Mouse (Mus musculus): Measurements from ENCODE around the gene Ncl. TPM values are rescaled to one million over a fixed set of nuclear protein-coding genes. Genes with fewer than 3 reads are reported as not detected.

Ncl gene
- total RNA-seq, 2 experiments from 2014 or later: 131 to 133 TPM

GRCm38 (mm10) chr1:86391425-86391824, 32.2 kb upstream of the Ncl start:
- intact Hi-C loops (cut with DNase I): no loop called here
- no peak overlapping the region for H3K27ac ChIP-seq
- DNase-seq (ENCODE audit: extremely low spot score in 1 of 2, low spot score in 2 of 2): no peak
- H3K4me3 ChIP-seq: no peak overlapping the region
- no peak for TF ChIP-seq CTCF (IDR thresholded peaks at IDR 0.05)

GRCm38 (mm10) chr1:86389230-86389629, 30.0 kb upstream of the Ncl start:
- intact Hi-C loops (cut with DNase I): loop anchor here (2.0 kb wide), 1 partner anchor 42 kb away; no protein-coding TSS in a partner anchor
- no peak overlapping the region for H3K4me3 ChIP-seq
- H3K27ac ChIP-seq: no peak overlapping the region
- peak; percentile 93 for TF ChIP-seq CTCF (IDR thresholded peaks at IDR 0.05)
- DNase-seq (ENCODE audit: extremely low spot score in 1 of 2, low spot score in 2 of 2): peak; percentile 57 to 76

- TF ChIP-seq CTCF (IDR thresholded peaks at IDR 0.05): peak; percentile 71
- Histone ChIP-seq H3K4me3 (no peak overlapping the region), H3K27ac (no peak overlapping the region)
- peak; percentile 36 to 53 for DNase-seq (ENCODE audit: extremely low spot score in 1 of 2, low spot score in 2 of 2)
- intact Hi-C loops (cut with DNase I): no loop called here
Observed at GRCm38 (mm10) chr1:86381027-86381426, 21.8 kb upstream of the Ncl start.

DNA sequence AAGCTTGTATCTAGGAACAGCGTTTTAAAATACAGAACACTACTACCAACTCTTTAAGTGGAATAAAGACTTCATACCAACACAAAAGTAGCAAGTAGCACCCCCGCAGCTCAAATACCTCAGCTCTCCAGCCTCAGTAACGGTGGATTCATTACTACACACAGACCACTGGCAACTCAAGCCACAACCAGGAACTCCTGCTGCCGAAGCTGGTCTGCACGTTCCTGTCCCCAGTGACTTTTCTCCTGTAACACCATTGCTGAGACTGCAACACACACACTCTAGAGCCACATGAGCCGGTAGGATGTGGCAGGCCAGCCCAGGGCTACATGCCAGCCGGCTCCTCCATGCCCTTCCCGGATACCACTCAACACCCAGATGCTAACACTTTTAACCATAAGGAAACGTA, 20.0 kb upstream of the Ncl start:
- intact Hi-C loops (cut with DNase I): loop anchor here (10.0 kb wide), 1 partner anchor 46 kb away; the partner anchor contains the start of genes Nmur1 and Tex44
- peak in 1 of 2 experiments; percentile 22 for DNase-seq (ENCODE audit: extremely low spot score in 1 of 2, low spot score in 2 of 2)
- no peak overlapping the region for H3K4me3 ChIP-seq
- H3K27ac ChIP-seq: peak overlapping the region; percentile 4; the same call in 1 of the 2 replicates
- TF ChIP-seq CTCF (IDR thresholded peaks at IDR 0.05): no peak

DNA sequence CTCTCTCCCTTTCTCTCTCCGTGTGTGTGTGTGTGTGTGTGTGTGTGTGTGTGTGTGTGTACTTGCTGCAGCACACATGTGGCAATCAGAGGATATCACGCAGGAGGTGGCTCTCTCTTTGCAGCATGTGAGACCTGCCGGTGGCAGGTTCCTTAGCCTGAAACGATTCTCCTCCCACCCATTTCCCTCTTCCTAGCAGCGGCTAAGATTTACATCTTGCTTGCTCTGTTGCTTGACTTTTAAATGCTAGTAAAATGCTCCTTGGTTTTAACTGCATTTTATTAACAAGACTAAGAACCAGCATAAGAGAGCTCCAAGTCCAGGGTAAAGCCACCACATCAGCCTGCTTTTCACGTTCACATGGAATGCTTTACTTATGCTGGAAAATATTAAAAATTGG, 19.5 kb upstream of the Ncl start:
- intact Hi-C loops (cut with DNase I): loop anchor here (10.0 kb wide), 1 partner anchor 46 kb away; the partner anchor contains the start of genes Nmur1 and Tex44

DNA sequence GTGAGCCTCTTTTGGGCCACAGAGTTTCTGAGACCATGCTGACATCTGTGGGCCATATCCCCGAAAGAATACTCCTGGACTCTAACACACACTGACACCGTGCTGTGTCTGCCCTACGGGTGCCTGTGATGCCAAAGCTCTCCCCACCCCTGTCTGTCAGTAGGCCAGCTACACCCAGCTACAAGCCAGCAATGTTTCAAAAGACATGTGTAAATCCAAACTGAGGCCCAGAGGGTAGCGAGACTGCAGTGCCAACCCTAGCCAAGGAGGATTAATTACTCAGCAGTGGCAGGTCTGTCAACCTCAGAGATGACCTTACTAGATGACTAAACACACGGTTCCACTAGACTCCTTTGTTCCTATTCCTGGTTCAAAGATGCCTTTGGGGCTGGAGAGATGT, 17.2 kb upstream of the Ncl start:
- DNase-seq (ENCODE audit: extremely low spot score in 1 of 2, low spot score in 2 of 2): no peak
- intact Hi-C loops (cut with DNase I): loop anchor here (10.0 kb wide), 1 partner anchor 48 kb away; the partner anchor contains the start of genes Nmur1 and Tex44
- Histone ChIP-seq H3K27ac (no peak overlapping the region), H3K4me3 (no peak overlapping the region)
- TF ChIP-seq CTCF (IDR thresholded peaks at IDR 0.05): no peak

More for the DNA sequence above, 19.5 kb upstream of the Ncl start:
- Histone ChIP-seq H3K27ac (peak overlapping the region; percentile 57; the same call in 1 of the 2 replicates), H3K4me3 (no peak overlapping the region)
- no peak for DNase-seq (ENCODE audit: extremely low spot score in 1 of 2, low spot score in 2 of 2)
- TF ChIP-seq CTCF (IDR thresholded peaks at IDR 0.05): no peak

GRCm38 (mm10) chr1:86371997-86372396, 12.8 kb upstream of the Ncl start:
- Histone ChIP-seq H3K4me3 (no peak overlapping the region), H3K27ac (no peak overlapping the region)
- intact Hi-C loops (cut with DNase I): loop anchor here (5.0 to 10.0 kb wide), 2 partner anchors 53 to 160 kb away; partner anchors contain the start of genes Nmur1 and Tex44
- TF ChIP-seq CTCF (IDR thresholded peaks at IDR 0.05): peak; percentile 88
- DNase-seq (ENCODE audit: extremely low spot score in 1 of 2, low spot score in 2 of 2): peak; percentile 37 to 46

DNA sequence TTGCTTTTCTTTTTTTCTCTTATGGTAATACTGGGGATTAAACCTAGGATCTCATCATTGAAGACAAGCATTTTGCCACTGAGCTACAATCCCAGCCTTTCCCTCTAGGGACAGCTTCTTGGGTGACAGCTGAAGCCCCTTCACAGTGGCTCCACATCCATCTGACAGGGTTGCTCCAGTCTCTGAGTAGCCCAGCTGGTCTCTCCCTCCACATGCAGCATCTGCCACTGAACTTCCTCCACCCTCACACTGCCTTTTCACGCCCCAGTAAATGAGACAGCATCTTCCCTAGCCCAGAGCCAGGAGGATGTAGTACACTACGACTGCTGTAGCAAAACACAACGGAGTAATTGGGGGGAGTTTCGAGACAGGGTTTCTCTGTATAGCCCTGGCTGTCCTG, 8.9 kb upstream of the Ncl start:
- H3K27ac ChIP-seq: no peak overlapping the region
- TF ChIP-seq CTCF (IDR thresholded peaks at IDR 0.05): no peak; the same call in 1 of the 2 replicates
- DNase-seq (ENCODE audit: extremely low spot score in 1 of 2, low spot score in 2 of 2): no peak
- H3K4me3 ChIP-seq: no peak overlapping the region
- intact Hi-C loops (cut with DNase I): no loop called here

DNA sequence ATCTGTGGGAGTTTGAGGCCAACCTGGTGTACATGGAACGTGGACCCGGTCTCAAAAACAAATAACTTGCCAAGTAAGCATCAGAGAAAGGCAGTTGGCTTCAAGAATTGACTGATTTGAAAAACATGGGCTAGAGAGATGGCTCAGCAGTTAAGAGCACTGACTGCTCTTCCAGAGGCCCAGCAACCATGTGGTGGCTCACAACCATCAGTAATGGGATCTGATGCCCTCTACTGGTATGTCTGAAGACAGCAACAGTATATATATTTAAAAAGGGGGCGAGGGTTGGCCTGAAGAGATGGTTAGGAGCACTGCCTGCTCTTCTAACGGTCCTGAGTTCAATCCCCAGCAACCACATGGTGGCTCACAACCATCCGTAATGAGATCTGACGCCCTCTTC, 4.5 kb upstream of the Ncl start:
- no peak for DNase-seq (ENCODE audit: extremely low spot score in 1 of 2, low spot score in 2 of 2)
- Histone ChIP-seq H3K27ac (no peak overlapping the region), H3K4me3 (no peak overlapping the region)
- peak; percentile 51 for TF ChIP-seq CTCF (IDR thresholded peaks at IDR 0.05)
- intact Hi-C loops (cut with DNase I): no loop called here

GRCm38 (mm10) chr1:86361852-86362615, 2.8 kb upstream of the Ncl start:
- no peak for TF ChIP-seq CTCF (IDR thresholded peaks at IDR 0.05)
- H3K4me3 ChIP-seq: no peak overlapping the region
- no peak overlapping the region for H3K27ac ChIP-seq
- intact Hi-C loops (cut with DNase I): no loop called here
- no peak for DNase-seq (ENCODE audit: extremely low spot score in 1 of 2, low spot score in 2 of 2)

- TF ChIP-seq CTCF (IDR thresholded peaks at IDR 0.05): no peak
Observed at GRCm38 (mm10) chr1:86360441-86360840, 1.2 kb upstream of the Ncl start.

GRCm38 (mm10) chr1:86359798-86360179, 589 bp upstream of the Ncl start:
- H3K27ac ChIP-seq: peak overlapping the region; percentile 85
- H3K4me3 ChIP-seq: peak overlapping the region; percentile 98
- DNase-seq (ENCODE audit: extremely low spot score in 1 of 2, low spot score in 2 of 2): no peak
- intact Hi-C loops (cut with DNase I): no loop called here
- no peak for TF ChIP-seq CTCF (IDR thresholded peaks at IDR 0.05)

More at GRCm38 (mm10) chr1:86360441-86360840, 1.2 kb upstream of the Ncl start:
- no peak for DNase-seq (ENCODE audit: extremely low spot score in 1 of 2, low spot score in 2 of 2)
- peak overlapping the region; percentile 98 for H3K4me3 ChIP-seq
- intact Hi-C loops (cut with DNase I): no loop called here
- no peak overlapping the region for H3K27ac ChIP-seq
